Mouse (Mus musculus) cerebellum, adult 9-10 months (tissue): ENCODE data around the gene Rdh16.
"Not testable (repeated sequence)": the region's sequence is repeated elsewhere in the genome, so short reads cannot be mapped to it uniquely, and the experiment has no call there.

Experiments used
- DNase-seq: peaks from one replicate; pipeline ENCODE4 v3.0.0; 2022

Gene Rdh16

GRCm38 (mm10) chr10:127835292-127835691, 34.3 kb downstream of the Rdh16 start:
- DNase-seq, result no peak

GRCm38 (mm10) chr10:127837793-127838192, 36.8 kb downstream of the Rdh16 start:
- not testable (repeated sequence) for DNase-seq

- no peak for DNase-seq
Observed at GRCm38 (mm10) chr10:127838539-127838938, 37.6 kb downstream of the Rdh16 start.

GRCm38 (mm10) chr10:127840776-127841175, 39.8 kb downstream of the Rdh16 start:
- no peak for DNase-seq

GRCm38 (mm10) chr10:127845945-127846344, 45.0 kb downstream of the Rdh16 start:
- not testable (repeated sequence) for DNase-seq

- DNase-seq, result no peak
Observed at GRCm38 (mm10) chr10:127848089-127848488, 47.1 kb downstream of the Rdh16 start.

- no peak for DNase-seq
Observed at GRCm38 (mm10) chr10:127849628-127850027, 48.7 kb downstream of the Rdh16 start, which contains the start of gene Rdh19. Gene Rdh19, plus strand, starts transcription at chr10:127849928.

- peak; percentile 65 for DNase-seq
Observed at GRCm38 (mm10) chr10:127856376-127856775, 55.4 kb downstream of the Rdh16 start.

- no peak for DNase-seq
Observed at GRCm38 (mm10) chr10:127864931-127865330, 64.0 kb downstream of the Rdh16 start.

- DNase-seq, result no peak
Observed at GRCm38 (mm10) chr10:127866232-127866631, 65.3 kb downstream of the Rdh16 start, which contains the start of gene Rdh16f2. Gene Rdh16f2, plus strand, starts transcription at chr10:127866474.

- no peak for DNase-seq
Observed at GRCm38 (mm10) chr10:127872484-127872883, 71.5 kb downstream of the Rdh16 start.

- no peak for DNase-seq
Observed at GRCm38 (mm10) chr10:127877681-127878080, 76.7 kb downstream of the Rdh16 start.

- no peak for DNase-seq
Observed at GRCm38 (mm10) chr10:127878262-127879057, 77.5 kb downstream of the Rdh16 start.

- DNase-seq, result no peak
Observed at GRCm38 (mm10) chr10:127879155-127879688, 78.3 kb downstream of the Rdh16 start.

- no peak for DNase-seq
Observed at GRCm38 (mm10) chr10:127881041-127881440, 80.1 kb downstream of the Rdh16 start.

- no peak for DNase-seq
Observed at GRCm38 (mm10) chr10:127886551-127886950, 85.6 kb downstream of the Rdh16 start.

GRCm38 (mm10) chr10:127886971-127887370, 86.0 kb downstream of the Rdh16 start:
- no peak for DNase-seq

GRCm38 (mm10) chr10:127888605-127889004, 87.7 kb downstream of the Rdh16 start, which contains the start of gene Rdh7:
Gene Rdh7, minus strand, starts transcription at chr10:127888817.
- DNase-seq, result no peak

GRCm38 (mm10) chr10:127891481-127891880, 90.5 kb downstream of the Rdh16 start:
- DNase-seq, result no peak

- DNase-seq, result not testable (repeated sequence)
Observed at GRCm38 (mm10) chr10:127893163-127894022, 92.4 kb downstream of the Rdh16 start.
